Mouse (Mus musculus): Measurements from ENCODE around the gene Yipf2.
"Not testable (repeated sequence)": the region's sequence is repeated elsewhere in the genome, so short reads cannot be mapped to it uniquely, and the experiment has no call there.

Yipf2 gene

GRCm38 (mm10) chr9:21598198-21598597 lies 5.6 kb upstream of the Yipf2 start:
- peak; percentile 21 to 55 for DNase-seq (ENCODE audit: low spot score in 2 of 2)

- no peak for DNase-seq (ENCODE audit: low spot score in 2 of 2)
Observed at GRCm38 (mm10) chr9:21594838-21595237, 2.2 kb upstream of the Yipf2 start.

GRCm38 (mm10) chr9:21594350-21594749 lies 1.7 kb upstream of the Yipf2 start:
- DNase-seq (ENCODE audit: low spot score in 2 of 2), result not testable (repeated sequence)

DNA sequence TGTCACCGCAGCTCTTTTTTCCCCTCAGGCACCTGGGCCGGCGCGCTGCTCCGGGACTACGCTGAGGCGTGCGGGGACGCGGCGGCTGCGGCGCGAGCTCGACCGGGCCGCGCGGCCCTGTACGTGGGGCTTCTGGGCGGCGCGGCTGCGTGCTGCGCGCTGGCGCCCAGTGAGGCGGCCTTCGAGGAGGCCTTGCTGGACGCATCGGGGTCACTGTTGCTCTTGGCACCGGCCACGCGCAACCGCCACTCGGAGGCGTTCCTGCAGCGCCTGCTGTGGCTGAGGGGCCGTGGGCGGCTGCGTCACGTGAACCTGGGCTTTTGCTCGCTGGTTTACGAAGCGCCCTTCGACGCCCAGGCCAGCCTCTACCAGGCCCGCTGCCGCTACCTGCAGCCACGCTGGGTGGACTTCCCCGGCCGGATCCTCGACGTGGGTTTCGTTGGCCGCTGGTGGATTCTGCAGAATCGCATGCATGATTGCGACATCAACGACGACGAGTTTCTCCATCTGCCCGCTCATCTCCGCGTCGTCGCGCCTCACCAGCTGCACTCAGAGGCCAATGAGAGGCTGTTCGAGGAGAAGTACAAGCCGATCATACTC lies 594 bp upstream of the Yipf2 start:
- peak; percentile 45 to 51 for DNase-seq (ENCODE audit: low spot score in 2 of 2)

GRCm38 (mm10) chr9:21591831-21592702 lies 561 bp downstream of the Yipf2 start:
- no peak for DNase-seq (ENCODE audit: low spot score in 2 of 2)

- DNase-seq (ENCODE audit: low spot score in 2 of 2), result peak in 1 of 2 experiments; percentile 26
Observed at GRCm38 (mm10) chr9:21591127-21591830, 1.3 kb downstream of the Yipf2 start.

- DNase-seq (ENCODE audit: low spot score in 2 of 2), result no peak
Observed at GRCm38 (mm10) chr9:21589538-21589937, 3.1 kb downstream of the Yipf2 start.

DNA sequence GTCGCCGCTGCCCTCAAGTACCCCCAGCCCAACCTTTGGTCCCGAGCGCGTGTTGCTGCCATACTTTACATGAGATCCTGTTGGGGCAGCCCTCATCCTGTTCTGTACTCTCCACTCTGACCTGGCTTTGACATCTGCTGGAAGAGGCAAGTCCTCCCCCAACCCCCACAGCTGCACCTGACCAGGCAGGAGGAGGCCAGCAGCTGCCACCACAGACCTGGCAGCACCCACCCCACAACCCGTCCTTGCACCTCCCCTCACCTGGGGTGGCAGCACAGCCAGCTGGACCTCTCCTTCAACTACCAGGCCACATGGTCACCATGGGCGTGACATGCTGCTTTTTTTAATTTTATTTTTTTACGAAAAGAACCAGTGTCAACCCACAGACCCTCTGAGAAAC lies 4.3 kb downstream of the Yipf2 start:
- DNase-seq (ENCODE audit: low spot score in 2 of 2), result no peak

DNA sequence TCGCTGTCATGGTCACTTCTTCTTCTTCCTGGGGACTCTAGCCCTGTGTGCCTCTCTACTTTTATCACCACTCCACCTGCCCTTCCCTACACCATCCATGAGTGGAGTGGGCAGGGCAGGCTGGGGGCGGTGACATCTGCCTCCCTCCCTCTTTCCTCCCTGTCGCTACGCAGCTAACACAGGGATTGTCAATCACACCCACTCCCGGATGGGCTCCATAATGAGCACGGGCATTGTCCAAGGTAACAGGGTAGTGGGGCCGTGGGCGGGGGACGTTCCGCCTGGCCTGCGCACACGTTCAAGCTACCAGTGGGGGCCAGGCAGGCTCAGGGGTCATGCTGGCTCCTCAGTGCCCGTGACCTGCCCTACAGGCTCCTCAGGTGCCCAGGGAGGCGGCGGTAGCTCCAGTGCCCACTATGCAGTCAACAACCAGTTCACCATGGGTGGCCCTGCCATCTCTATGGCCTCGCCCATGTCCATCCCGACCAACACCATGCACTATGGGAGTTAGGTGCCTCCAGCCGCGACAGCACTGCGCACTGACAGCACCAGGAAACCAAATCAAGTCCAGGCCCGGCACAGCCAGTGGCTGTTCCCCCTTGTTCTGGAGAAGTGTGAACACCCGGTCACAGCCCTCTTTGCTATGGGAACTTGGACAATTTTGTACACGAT lies 4.8 kb downstream of the Yipf2 start:
- DNase-seq (ENCODE audit: low spot score in 2 of 2), result no peak

DNA sequence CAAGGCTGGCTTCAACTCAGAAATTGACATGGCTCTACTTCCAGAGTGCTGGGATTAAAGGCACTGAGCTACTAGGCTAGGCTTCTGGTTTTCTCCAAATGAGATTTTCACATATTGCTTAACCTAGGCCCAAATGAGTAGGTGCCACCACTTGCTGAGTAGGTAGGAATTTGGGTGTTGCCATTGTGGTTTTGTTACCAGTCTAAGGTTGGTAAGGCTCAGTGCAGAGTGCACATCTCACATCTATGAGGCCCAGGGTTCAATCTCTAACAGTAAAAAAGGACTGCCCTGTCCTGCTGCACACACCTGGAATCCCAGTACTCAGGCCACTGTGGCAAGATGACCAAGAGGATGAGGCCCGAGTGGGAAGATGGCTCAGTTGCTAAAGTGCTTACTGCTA lies 7.2 kb downstream of the Yipf2 start:
- DNase-seq (ENCODE audit: low spot score in 2 of 2), result no peak

GRCm38 (mm10) chr9:21578226-21578625 lies 14.4 kb downstream of the Yipf2 start:
- DNase-seq (ENCODE audit: low spot score in 2 of 2), result no peak

- DNase-seq (ENCODE audit: low spot score in 2 of 2), result no peak
Observed at GRCm38 (mm10) chr9:21576286-21576685, 16.3 kb downstream of the Yipf2 start.

- no peak for DNase-seq (ENCODE audit: low spot score in 2 of 2)
Observed at GRCm38 (mm10) chr9:21575253-21575652, 17.4 kb downstream of the Yipf2 start.

DNA sequence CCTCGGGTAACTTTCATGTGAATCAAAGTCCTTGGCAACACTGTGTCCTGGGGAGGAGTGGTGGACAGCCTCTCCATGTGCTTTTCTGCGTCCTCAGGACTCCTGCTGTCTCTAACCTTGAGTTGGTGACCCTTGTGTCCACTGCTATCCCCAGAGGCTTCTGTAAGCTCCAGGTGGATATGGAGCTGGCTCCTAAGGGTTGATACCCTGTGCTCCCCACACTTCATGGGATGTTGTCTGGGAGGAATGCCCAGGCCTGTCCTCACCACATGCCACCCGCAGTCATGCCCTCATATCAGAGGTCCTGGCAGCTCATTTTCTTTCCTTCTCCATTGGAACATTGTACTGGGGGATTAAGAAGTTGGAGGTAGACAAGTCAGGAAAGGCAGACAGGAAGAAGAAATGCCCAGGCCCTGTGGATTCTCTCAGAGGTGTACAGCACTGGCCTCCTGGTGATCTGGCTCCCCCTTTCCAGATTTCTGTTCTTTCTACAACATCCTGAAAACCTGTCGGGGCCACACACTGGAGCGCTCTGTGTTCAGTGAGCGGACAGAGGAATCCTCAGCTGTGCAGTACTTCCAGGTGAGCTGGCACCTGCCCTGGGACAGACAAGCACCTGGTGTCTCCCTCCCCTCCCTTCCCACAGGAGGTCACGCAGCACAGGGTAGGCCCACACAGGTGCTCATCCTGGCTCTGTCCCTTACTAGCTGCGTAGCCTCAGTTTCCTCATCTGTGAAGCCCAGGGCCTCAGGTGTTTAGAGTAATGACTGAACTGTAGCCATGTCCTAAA lies 18.4 kb downstream of the Yipf2 start:
- no peak for DNase-seq (ENCODE audit: low spot score in 2 of 2)

GRCm38 (mm10) chr9:21568657-21569255 lies 23.9 kb downstream of the Yipf2 start:
- DNase-seq (ENCODE audit: low spot score in 2 of 2), result no peak

- DNase-seq (ENCODE audit: low spot score in 2 of 2), result no peak
Observed at GRCm38 (mm10) chr9:21567051-21567450, 25.6 kb downstream of the Yipf2 start.

- no peak for DNase-seq (ENCODE audit: low spot score in 2 of 2)
Observed at GRCm38 (mm10) chr9:21566538-21566937, 26.1 kb downstream of the Yipf2 start.

DNA sequence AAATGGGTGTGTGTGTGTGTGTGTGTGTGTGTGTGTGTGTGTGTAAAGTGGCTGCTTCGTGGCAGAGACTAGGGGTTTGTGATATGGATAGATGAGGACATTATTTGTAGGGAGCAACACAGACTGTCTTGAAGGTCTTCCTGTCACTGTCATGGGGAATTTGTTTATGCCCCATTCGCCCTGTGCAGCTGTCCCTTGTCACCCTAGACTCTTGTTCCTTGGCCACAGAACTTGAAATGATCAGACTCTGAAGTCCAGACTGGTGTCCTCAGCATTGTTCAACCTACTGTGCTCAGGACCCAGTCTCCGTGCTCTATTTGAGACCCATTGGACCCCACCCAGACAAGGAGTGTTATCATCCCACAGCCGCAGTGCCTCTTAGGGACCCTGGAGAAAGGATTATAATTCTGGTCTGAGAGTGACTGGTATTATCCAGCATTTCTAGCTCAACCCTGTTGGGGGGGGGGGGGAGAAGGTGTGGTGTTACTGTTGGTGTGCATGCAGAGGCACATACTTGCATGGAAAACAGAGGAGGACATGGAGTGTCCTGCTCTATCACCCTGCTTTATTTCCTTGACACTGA lies 27.5 kb downstream of the Yipf2 start:
- no peak for DNase-seq (ENCODE audit: low spot score in 2 of 2)

GRCm38 (mm10) chr9:21564420-21564819 lies 28.2 kb downstream of the Yipf2 start:
- no peak for DNase-seq (ENCODE audit: low spot score in 2 of 2)

DNA sequence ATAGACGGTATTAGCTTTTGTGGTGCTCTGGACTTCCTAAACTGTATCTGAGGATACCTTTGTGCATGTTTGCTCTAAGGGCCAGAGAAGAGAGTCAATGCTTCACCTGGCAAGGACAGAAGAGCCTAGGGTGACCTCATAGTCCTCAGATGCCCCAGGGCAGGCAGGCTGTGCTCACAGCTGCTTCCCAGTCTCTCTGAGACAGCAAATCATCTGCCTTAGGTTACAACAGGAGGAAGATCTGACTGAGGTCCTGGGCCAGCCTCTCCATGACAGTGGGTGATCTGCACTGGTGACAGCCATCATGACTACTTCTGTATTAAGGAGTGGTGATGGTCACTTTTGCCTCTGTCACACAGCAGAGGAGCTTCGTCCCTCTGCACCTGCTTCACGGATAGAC lies 33.5 kb downstream of the Yipf2 start:
- DNase-seq (ENCODE audit: low spot score in 2 of 2), result no peak
